Mouse (Mus musculus) embryonic facial prominence, embryonic 15.5 days (tissue): Measurements from ENCODE around the gene Ltbp3. TPM values are rescaled to one million over a fixed set of nuclear protein-coding genes. Genes with fewer than 3 reads are reported as not detected.

ENCODE experiments used
- ATAC-seq: fragments of 200-750 bp; cut with Nextera tagmentation; 2 replicates; pipeline ENCODE4 v1.8.0; 2017; ENCODE audit warnings: low read depth, moderate TSS enrichment; ENCODE audit not compliant: insufficient number of reproducible peaks, low FRiP score, low TSS enrichment
- H3K27ac ChIP-seq: fragments of 300-500 bp; sonication (generic); replicated peaks from 2 replicates; pipeline ENCODE4 v1.5.1; 2015; ENCODE audit warnings: mild to moderate bottlenecking, inconsistent platforms
- H3K27me3 ChIP-seq: fragments of 300-500 bp; sonication (generic); 2 replicates; pipeline ENCODE4 v1.6.1; 2015; ENCODE audit warnings: inconsistent platforms
- H3K36me3 ChIP-seq: fragments of 300-500 bp; sonication (generic); 2 replicates; pipeline ENCODE4 v1.6.1; 2015; ENCODE audit warnings: mild to moderate bottlenecking, inconsistent platforms
- H3K4me1 ChIP-seq: fragments of 300-500 bp; sonication (generic); 2 replicates; pipeline ENCODE4 v1.6.1; 2015; ENCODE audit warnings: inconsistent platforms
- H3K4me2 ChIP-seq: fragments of 300-500 bp; sonication (generic); replicated peaks from 2 replicates; pipeline ENCODE4 v1.6.1; 2015; ENCODE audit warnings: mild to moderate bottlenecking, inconsistent platforms
- H3K4me3 ChIP-seq: fragments of 300-500 bp; sonication (generic); replicated peaks from 2 replicates; pipeline ENCODE4 v1.5.1; 2015; ENCODE audit warnings: mild to moderate bottlenecking, inconsistent platforms
- H3K9ac ChIP-seq: fragments of 300-500 bp; sonication (generic); 2 replicates; pipeline ENCODE4 v1.6.1; 2015; ENCODE audit warnings: inconsistent platforms
- H3K9me3 ChIP-seq: fragments of 300-500 bp; sonication (generic); replicated peaks from 2 replicates; pipeline ENCODE4 v1.6.1; 2016; ENCODE audit warnings: inconsistent platforms
- WGBS: fragments of 180-500 bp; shearing (Covaris S2); methylation state at CpG from one replicate; pipeline ENCODE4 v1.1.7; 2015; 5-methylcytosine and 5-hydroxymethylcytosine counted together
- polyA plus RNA-seq: library from polyadenylated mRNA; unstranded; fragments of >200 nt; fragmentation: Nextera tagmentation; extraction: Ambion mirVana; gene quantifications from 2 replicates; pipeline ENCODE4 v1.2.1, GENCODE M21; 2015

The Ltbp3 gene
- polyA plus RNA-seq, 1 experiment from 2014 or later = 53.5 TPM

DNA sequence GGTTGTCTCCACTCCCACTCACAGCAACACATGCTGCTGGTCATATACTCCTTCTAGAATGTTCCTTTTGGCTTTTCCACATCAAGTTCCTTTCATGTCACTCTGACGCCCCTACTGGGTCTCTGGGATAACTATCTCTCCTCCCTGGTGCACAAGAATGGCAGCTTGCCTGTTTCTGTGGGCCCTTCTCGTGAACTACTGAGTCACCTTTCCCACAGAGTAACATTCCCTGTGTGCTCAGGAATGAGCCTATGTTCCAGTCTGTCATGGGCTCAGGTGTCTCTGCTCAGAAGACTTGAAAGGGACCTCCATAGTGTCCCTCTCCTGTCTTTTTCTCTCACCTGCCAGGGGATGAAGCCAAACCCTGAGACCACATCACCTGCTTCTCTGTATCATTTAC lies 1.3 kb upstream of the Ltbp3 start:
- Histone ChIP-seq H3K27ac (no peak overlapping the region), H3K9ac (no peak overlapping the region), H3K9me3 (no peaks in the 10 kb centered on the region), H3K4me3 (no peak overlapping the region), H3K36me3 (no peaks in the 10 kb centered on the region), H3K4me2 (no peak overlapping the region), H3K27me3 (peaks cover 17% of the 10 kb centered on the region), H3K4me1 (peaks cover 39% of the 10 kb centered on the region)
- 49% methylated on average over 2 of the region's 2 CpGs for WGBS
- ATAC-seq = no peak

DNA sequence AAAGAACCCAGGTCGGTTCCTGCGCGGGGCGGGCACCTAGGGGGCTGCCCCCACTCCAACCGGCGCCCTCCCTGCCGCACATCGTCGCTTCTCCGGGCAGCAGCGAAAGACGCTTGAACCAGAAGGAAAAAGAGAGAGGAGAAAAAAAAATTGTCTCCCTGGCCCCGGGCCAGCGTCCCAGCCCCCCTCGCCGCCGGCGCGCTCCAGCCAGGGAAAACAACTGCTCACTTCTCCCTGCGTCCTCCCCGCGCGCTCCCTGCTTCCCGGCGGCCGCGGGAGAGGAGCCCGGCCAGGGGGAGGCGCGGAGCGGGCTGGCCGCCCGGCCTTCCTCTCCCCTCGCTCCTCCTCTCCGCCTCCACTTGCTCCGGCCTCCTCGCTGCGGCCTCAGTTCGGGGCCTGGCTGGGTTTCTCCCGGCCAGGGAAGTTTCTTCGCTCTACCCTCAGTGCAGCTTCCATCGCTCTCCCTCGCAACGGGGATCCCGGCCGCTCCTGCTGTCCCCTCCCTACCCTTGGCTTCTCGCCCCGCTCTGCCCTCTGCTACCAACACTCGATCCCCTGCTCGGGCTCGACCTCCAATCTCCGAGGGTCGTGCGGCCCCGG lies 1.0 kb downstream of the Ltbp3 start:
- Histone ChIP-seq H3K27me3 (peaks cover 21% of the 10 kb centered on the region), H3K36me3 (peaks cover 3% of the 10 kb centered on the region; the same call in 1 of the 2 replicates), H3K9ac (peak overlapping the region; percentile 71), H3K4me3 (peak overlapping the region; percentile 73), H3K4me1 (peaks cover 56% of the 10 kb centered on the region), H3K9me3 (no peaks in the 10 kb centered on the region), H3K4me2 (peak overlapping the region; percentile 90), H3K27ac (peak overlapping the region; percentile 93)
- peak; percentile 83 for ATAC-seq
- WGBS = under 1% methylated on average over 46 of the region's 55 CpGs

DNA sequence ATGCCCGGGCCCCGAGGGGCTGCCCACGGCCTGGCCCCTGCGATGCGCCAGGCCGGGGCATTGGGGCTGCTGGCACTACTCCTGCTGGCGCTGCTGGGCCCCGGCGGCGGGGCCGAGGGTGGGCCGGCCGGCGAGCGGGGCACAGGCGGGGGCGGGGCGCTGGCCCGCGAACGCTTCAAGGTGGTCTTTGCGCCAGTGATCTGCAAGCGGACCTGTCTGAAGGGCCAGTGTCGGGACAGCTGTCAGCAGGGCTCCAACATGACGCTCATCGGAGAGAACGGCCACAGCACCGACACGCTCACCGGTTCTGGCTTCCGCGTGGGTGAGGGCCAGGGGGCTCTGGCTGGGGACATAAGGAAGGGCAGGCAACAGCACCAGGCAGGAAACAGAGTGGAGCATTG lies 1.5 kb downstream of the Ltbp3 start:
- WGBS = 1% methylated on average over 32 of the region's 32 CpGs
- Histone ChIP-seq H3K9me3 (no peaks in the 10 kb centered on the region), H3K9ac (peak overlapping the region; percentile 71), H3K4me1 (peaks cover 56% of the 10 kb centered on the region), H3K4me3 (peak overlapping the region; percentile 73), H3K27me3 (peaks cover 20% of the 10 kb centered on the region; the same call in 1 of the 2 replicates), H3K27ac (peak overlapping the region; percentile 93), H3K4me2 (peak overlapping the region; percentile 90), H3K36me3 (peaks cover 4% of the 10 kb centered on the region; the same call in 1 of the 2 replicates)
- peak; percentile 9; the same call in 1 of the 2 replicates for ATAC-seq

DNA sequence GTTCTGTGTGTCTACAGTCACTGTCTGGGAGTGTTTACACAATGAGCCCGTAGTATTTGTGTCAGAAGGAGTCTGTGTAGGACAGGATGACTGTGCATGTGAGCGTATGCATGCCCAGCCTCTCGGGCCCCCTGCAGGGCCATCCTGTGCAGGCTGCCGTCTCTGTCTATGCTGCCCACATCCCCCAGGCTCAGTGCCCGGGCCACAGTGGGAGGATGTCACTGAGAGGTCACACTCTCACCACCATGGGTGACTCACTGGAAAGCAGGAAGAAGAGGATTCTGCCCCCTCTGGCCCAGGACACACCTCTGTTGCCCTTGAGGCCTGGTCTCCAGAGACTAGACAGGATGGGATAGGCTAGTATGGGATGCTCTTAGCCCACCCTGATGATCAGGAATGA lies 2.9 kb downstream of the Ltbp3 start:
- Histone ChIP-seq H3K4me1 (peaks cover 56% of the 10 kb centered on the region), H3K9me3 (no peaks in the 10 kb centered on the region), H3K4me2 (peak overlapping the region; percentile 90), H3K27ac (no peak overlapping the region), H3K9ac (no peak overlapping the region), H3K36me3 (peaks cover 15% of the 10 kb centered on the region), H3K27me3 (peaks cover 25% of the 10 kb centered on the region), H3K4me3 (peak overlapping the region; percentile 73; the same call in 1 of the 2 replicates)
- 48% methylated on average over 5 of the region's 5 CpGs for WGBS
- ATAC-seq = no peak

DNA sequence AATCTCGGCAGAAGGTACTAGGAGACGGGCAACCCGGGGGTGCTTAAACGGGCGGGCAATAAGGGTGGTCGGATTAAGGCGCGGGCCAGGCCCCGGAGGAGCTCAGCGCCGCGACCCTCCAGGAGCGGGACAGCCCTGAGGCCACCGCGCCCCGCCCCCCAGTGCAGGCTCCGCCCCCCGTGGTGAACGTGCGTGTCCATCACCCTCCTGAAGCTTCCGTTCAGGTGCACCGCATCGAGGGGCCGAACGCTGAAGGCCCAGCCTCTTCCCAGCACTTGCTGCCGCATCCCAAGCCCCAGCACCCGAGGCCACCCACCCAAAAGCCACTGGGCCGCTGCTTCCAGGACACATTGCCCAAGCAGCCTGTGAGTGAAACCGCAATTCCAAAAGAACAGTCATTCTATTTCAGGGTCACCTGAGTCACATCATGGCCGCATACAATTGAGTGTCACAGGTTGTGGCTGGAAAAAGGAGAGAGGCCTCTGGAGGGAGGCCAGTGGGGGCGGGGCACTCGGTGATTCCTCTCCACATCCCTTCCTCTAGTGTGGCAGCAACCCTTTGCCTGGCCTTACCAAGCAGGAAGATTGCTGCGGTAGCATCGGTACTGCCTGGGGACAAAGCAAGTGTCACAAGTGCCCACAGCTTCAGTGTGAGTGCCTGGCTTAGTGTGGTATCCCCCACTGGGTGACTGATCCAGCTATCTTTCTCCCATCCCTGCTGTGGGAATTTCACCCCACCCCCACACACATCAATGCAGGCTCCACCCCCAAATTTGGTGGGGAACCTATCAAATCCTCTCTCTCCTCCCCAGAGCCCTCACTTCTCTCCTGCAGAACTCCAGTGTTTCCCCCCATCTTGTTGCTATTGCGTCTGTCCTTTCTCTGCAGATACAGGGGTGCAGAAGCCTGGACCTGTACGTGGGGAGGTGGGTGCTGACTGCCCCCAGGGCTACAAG lies 5.3 kb downstream of the Ltbp3 start:
- Histone ChIP-seq H3K9ac (no peak overlapping the region), H3K27me3 (peaks cover 43% of the 10 kb centered on the region), H3K4me3 (peak overlapping the region; percentile 20), H3K4me1 (peaks cover 48% of the 10 kb centered on the region), H3K36me3 (peaks cover 29% of the 10 kb centered on the region), H3K27ac (no peak overlapping the region), H3K9me3 (no peaks in the 10 kb centered on the region), H3K4me2 (peak overlapping the region; percentile 42)
- ATAC-seq = no peak
- WGBS = 10% methylated on average over 36 of the region's 36 CpGs

DNA sequence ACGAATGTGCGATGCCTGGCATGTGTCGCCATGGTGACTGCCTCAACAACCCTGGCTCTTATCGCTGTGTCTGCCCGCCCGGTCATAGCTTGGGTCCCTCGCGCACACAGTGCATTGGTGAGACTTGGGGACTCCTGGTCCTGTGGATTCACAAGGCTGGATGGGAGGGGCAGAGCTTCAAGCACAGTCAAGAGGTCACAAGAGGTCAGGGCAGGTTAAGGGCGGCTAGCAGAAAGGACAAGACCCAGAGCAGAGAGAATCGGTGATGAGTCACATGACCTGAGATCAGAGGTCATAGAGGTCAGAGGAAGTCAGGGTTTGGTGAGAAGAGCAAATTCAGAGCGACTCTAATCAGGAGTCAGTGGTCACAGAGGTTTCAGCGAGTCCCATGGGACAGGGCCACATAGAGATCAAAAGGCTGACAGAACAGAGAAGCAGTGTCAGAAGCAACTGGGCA lies 6.2 kb downstream of the Ltbp3 start:
- Histone ChIP-seq H3K9ac (no peak overlapping the region), H3K27me3 (peaks cover 47% of the 10 kb centered on the region), H3K27ac (no peak overlapping the region), H3K36me3 (peaks cover 35% of the 10 kb centered on the region), H3K4me3 (no peak overlapping the region), H3K9me3 (no peaks in the 10 kb centered on the region), H3K4me1 (peaks cover 50% of the 10 kb centered on the region), H3K4me2 (no peak overlapping the region)
- WGBS = 33% methylated on average over 12 of the region's 12 CpGs
- no peak for ATAC-seq

DNA sequence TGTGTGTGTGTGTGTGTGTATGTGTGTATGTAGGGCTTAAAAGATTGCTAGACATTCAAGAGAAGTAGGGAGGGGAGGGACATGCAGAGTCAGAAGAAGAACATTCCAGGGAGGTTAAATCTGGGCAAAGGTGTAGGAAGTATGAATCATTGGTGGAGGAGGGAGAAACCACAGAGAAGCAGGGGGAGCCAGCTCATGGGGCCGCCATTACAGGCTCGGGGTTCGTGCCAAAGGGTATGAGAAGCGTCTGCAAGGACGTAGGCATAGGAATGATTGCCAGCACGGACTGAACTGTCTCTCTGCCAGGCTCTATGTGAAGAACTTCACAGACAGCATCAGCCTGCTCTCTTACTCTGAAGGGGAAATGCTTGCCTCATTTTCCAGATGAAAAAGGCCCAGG lies 8.8 kb downstream of the Ltbp3 start:
- Histone ChIP-seq H3K27ac (no peak overlapping the region), H3K4me1 (peaks cover 30% of the 10 kb centered on the region), H3K36me3 (peaks cover 49% of the 10 kb centered on the region), H3K27me3 (peaks cover 47% of the 10 kb centered on the region), H3K9ac (no peak overlapping the region), H3K9me3 (no peaks in the 10 kb centered on the region), H3K4me3 (no peak overlapping the region), H3K4me2 (no peak overlapping the region)
- 68% methylated on average over 6 of the region's 6 CpGs for WGBS
- no peak for ATAC-seq

DNA sequence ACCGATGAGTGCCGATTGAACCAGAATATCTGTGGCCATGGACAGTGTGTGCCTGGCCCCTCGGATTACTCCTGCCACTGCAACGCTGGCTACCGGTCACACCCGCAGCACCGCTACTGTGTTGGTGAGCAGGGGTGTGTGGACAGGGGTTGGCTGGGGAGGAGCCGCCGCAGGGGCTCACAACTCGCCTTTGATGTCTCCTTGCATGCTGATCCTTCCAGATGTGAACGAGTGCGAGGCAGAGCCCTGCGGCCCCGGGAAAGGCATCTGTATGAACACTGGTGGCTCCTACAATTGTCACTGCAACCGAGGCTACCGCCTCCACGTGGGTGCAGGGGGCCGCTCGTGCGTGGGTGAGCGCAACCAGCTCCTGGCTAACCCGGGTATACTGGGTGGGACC lies 10.2 kb downstream of the Ltbp3 start:
- 15% methylated on average over 22 of the region's 22 CpGs for WGBS
- Histone ChIP-seq H3K27me3 (peaks cover 50% of the 10 kb centered on the region), H3K9me3 (no peaks in the 10 kb centered on the region), H3K9ac (no peak overlapping the region), H3K4me1 (peaks cover 16% of the 10 kb centered on the region), H3K4me2 (no peak overlapping the region; the same call in 1 of the 2 replicates), H3K36me3 (peaks cover 52% of the 10 kb centered on the region), H3K4me3 (no peak overlapping the region), H3K27ac (no peak overlapping the region)
- no peak for ATAC-seq

DNA sequence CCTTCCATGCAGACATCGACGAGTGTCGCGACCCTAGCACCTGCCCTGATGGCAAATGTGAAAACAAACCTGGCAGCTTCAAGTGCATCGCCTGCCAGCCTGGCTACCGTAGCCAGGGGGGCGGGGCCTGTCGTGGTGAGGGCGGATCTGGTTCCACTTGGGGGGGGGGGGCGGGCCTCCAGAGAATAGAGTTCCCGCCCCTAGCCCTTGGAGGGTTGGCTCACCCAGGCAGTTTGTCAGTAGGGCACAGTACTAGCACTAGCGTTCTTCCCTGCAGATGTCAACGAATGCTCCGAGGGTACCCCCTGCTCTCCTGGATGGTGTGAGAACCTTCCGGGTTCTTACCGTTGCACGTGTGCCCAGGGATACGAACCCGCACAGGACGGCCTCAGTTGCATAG lies 11.0 kb downstream of the Ltbp3 start:
- H3K27me3 ChIP-seq = peaks cover 46% of the 10 kb centered on the region
- H3K4me2 ChIP-seq = no peak overlapping the region
- ATAC-seq = peak; percentile 12; the same call in 1 of the 2 replicates
- peaks cover 50% of the 10 kb centered on the region for H3K36me3 ChIP-seq
- H3K4me3 ChIP-seq = no peak overlapping the region
- 14% methylated on average over 20 of the region's 20 CpGs for WGBS
- peaks cover 19% of the 10 kb centered on the region for H3K4me1 ChIP-seq
- no peaks in the 10 kb centered on the region for H3K9me3 ChIP-seq
- no peak overlapping the region for H3K9ac ChIP-seq
- H3K27ac ChIP-seq = no peak overlapping the region

DNA sequence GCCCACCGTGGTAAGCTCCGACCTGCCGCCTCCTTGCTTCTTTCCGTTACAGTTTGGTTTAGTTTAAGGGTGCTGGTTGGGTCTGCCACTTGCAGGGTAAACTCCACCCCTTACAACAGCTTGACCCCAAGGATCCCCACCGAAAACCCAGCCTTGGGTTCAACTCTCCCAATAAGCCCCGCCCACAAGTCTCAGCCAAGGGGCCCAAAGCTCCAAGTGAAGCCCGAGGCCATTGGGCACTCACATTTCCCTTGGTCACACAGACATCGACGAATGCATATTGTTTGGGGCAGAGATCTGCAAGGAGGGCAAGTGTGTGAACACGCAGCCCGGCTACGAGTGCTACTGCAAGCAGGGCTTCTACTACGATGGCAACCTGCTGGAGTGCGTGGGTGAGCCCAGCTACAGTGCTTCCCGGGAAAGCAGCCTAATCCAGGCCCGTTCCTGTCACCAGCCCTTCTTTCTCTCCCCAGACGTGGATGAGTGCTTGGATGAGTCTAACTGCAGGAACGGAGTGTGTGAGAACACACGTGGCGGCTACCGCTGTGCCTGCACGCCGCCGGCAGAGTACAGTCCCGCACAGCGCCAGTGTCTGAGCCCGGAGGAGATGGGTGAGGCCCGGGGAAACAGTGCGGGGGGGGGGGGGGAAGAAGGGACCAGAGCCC lies 15.7 kb downstream of the Ltbp3 start:
- Histone ChIP-seq H3K4me3 (peak overlapping the region; percentile 9), H3K9me3 (no peaks in the 10 kb centered on the region), H3K27me3 (peaks cover 23% of the 10 kb centered on the region), H3K27ac (0 out of 2 replicates have a peak overlapping the region, but pooled peaks have one; percentile 11), H3K4me1 (peaks cover 19% of the 10 kb centered on the region), H3K36me3 (peaks cover 65% of the 10 kb centered on the region), H3K4me2 (peak overlapping the region; percentile 16), H3K9ac (0 out of 2 replicates have a peak overlapping the region, but pooled peaks have one; percentile 3)
- 17% methylated on average over 28 of the region's 29 CpGs for WGBS
- ATAC-seq = 0 out of 2 replicates have a peak, but pooled peaks have one; percentile 2
